Mouse (Mus musculus): ENCODE measurements around the gene Ugt1a5. TPM values are rescaled to one million over a fixed set of nuclear protein-coding genes. Genes with fewer than 3 reads are reported as not detected.
"Not testable (repeated sequence)": the region's sequence is repeated elsewhere in the genome, so short reads cannot be mapped to it uniquely, and the experiment has no call there.

Ugt1a5 gene
- not detected in 2 replicates for polyA plus RNA-seq (2014; fragmentation: Nextera tagmentation; extraction: Ambion mirVana)

DNA sequence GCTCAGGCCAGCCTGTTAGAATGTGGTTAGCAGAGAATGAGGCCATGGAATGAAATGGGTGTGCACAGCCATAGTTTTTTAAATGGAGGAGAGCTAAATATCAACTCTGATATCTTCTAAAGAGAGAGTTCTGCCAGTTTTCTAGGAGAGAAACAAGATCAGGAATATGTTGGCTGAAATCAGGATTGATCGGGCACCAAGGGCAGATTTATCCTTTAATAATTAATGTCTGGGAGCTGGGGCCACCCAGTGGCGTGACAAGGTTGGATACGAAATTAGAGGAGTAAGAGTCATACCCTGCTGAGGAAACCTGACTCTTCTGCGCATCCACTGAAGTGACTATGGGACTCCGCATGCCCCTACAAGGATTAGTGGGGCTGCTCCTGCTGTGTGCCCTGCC is at the start of gene Ugt1a5:
Gene Ugt1a5 (plus strand): TSS at position 302 of the 400 bp plus-strand sequence.
- WGBS: 77% methylated on average over 5 of the region's 5 CpGs
- Histone ChIP-seq H3K4me2 (ENCODE audit: low read depth, severe bottlenecking) (no peak within 1 kb of the TSS), H3K9me3 (ENCODE audit: control insufficient read depth, low read length) (no peaks in the 10 kb centered on the region), H3K4me1 (ENCODE audit: control insufficient read depth, insufficient read depth, low read length) (no peaks in the 10 kb centered on the region), H3K9ac (ENCODE audit: low read length) (no peak within 1 kb of the TSS), H3K4me3 (ENCODE audit: low read depth, low read length) (no peak within 1 kb of the TSS), H3K36me3 (ENCODE audit: control insufficient read depth, insufficient read depth, low read length) (no peaks in the 10 kb centered on the region), H3K27me3 (ENCODE audit: control insufficient read depth, insufficient read depth, low read length) (no peaks in the 10 kb centered on the region), H3K27ac (replicated peaks; ENCODE audit: low read depth, low read length) (no peak within 1 kb of the TSS)
- no peak for ATAC-seq (ENCODE audit: insufficient number of reproducible peaks, low FRiP score, low TSS enrichment, low read depth)
- DNase-seq (ENCODE audit: low spot score): no peak

GRCm38 (mm10) chr1:88120550-88120949 is 45.3 kb upstream of the Ugt1a5 start:
- H3K36me3 ChIP-seq (ENCODE audit: control insufficient read depth, insufficient read depth, low read length); H3K4me3 ChIP-seq (ENCODE audit: low read depth, low read length); H3K4me1 ChIP-seq (ENCODE audit: control insufficient read depth, insufficient read depth, low read length); H3K27ac ChIP-seq (replicated peaks; ENCODE audit: low read depth, low read length); DNase-seq (ENCODE audit: low spot score); H3K27me3 ChIP-seq (ENCODE audit: control insufficient read depth, insufficient read depth, low read length); H3K9ac ChIP-seq (ENCODE audit: low read length); H3K4me2 ChIP-seq (ENCODE audit: low read depth, severe bottlenecking); H3K9me3 ChIP-seq (ENCODE audit: control insufficient read depth, low read length); ATAC-seq (ENCODE audit: insufficient number of reproducible peaks, low FRiP score, low TSS enrichment, low read depth): not testable (repeated sequence)
- 21% methylated on average over 4 of the region's 4 CpGs for WGBS

GRCm38 (mm10) chr1:88121521-88121920 is 44.3 kb upstream of the Ugt1a5 start:
- H3K9me3 ChIP-seq (ENCODE audit: control insufficient read depth, low read length); H3K27ac ChIP-seq (replicated peaks; ENCODE audit: low read depth, low read length); ATAC-seq (ENCODE audit: insufficient number of reproducible peaks, low FRiP score, low TSS enrichment, low read depth); H3K4me3 ChIP-seq (ENCODE audit: low read depth, low read length); H3K36me3 ChIP-seq (ENCODE audit: control insufficient read depth, insufficient read depth, low read length); H3K9ac ChIP-seq (ENCODE audit: low read length); H3K4me1 ChIP-seq (ENCODE audit: control insufficient read depth, insufficient read depth, low read length); H3K27me3 ChIP-seq (ENCODE audit: control insufficient read depth, insufficient read depth, low read length); H3K4me2 ChIP-seq (ENCODE audit: low read depth, severe bottlenecking); DNase-seq (ENCODE audit: low spot score): not testable (repeated sequence)
- WGBS: no CpG with 5 or more reads among the region's 1 CpGs

- not testable (repeated sequence) for DNase-seq (ENCODE audit: low spot score); H3K27me3 ChIP-seq (ENCODE audit: control insufficient read depth, insufficient read depth, low read length); H3K4me1 ChIP-seq (ENCODE audit: control insufficient read depth, insufficient read depth, low read length); H3K27ac ChIP-seq (replicated peaks; ENCODE audit: low read depth, low read length); ATAC-seq (ENCODE audit: insufficient number of reproducible peaks, low FRiP score, low TSS enrichment, low read depth); H3K36me3 ChIP-seq (ENCODE audit: control insufficient read depth, insufficient read depth, low read length); H3K9me3 ChIP-seq (ENCODE audit: control insufficient read depth, low read length); H3K9ac ChIP-seq (ENCODE audit: low read length); H3K4me2 ChIP-seq (ENCODE audit: low read depth, severe bottlenecking); H3K4me3 ChIP-seq (ENCODE audit: low read depth, low read length)
- WGBS: 82% methylated on average over 4 of the region's 4 CpGs
Measured at GRCm38 (mm10) chr1:88125827-88126360, 39.9 kb upstream of the Ugt1a5 start.

GRCm38 (mm10) chr1:88129091-88129490 is 36.7 kb upstream of the Ugt1a5 start:
- DNase-seq (ENCODE audit: low spot score); H3K27ac ChIP-seq (replicated peaks; ENCODE audit: low read depth, low read length); H3K9me3 ChIP-seq (ENCODE audit: control insufficient read depth, low read length); H3K9ac ChIP-seq (ENCODE audit: low read length); ATAC-seq (ENCODE audit: insufficient number of reproducible peaks, low FRiP score, low TSS enrichment, low read depth); H3K36me3 ChIP-seq (ENCODE audit: control insufficient read depth, insufficient read depth, low read length); H3K4me1 ChIP-seq (ENCODE audit: control insufficient read depth, insufficient read depth, low read length); H3K27me3 ChIP-seq (ENCODE audit: control insufficient read depth, insufficient read depth, low read length); H3K4me2 ChIP-seq (ENCODE audit: low read depth, severe bottlenecking); H3K4me3 ChIP-seq (ENCODE audit: low read depth, low read length): not testable (repeated sequence)
- WGBS: 89% methylated on average over 2 of the region's 2 CpGs

- not testable (repeated sequence) for H3K27me3 ChIP-seq (ENCODE audit: control insufficient read depth, insufficient read depth, low read length); ATAC-seq (ENCODE audit: insufficient number of reproducible peaks, low FRiP score, low TSS enrichment, low read depth); H3K36me3 ChIP-seq (ENCODE audit: control insufficient read depth, insufficient read depth, low read length); H3K4me3 ChIP-seq (ENCODE audit: low read depth, low read length); H3K4me2 ChIP-seq (ENCODE audit: low read depth, severe bottlenecking); H3K4me1 ChIP-seq (ENCODE audit: control insufficient read depth, insufficient read depth, low read length); H3K9me3 ChIP-seq (ENCODE audit: control insufficient read depth, low read length); H3K27ac ChIP-seq (replicated peaks; ENCODE audit: low read depth, low read length); H3K9ac ChIP-seq (ENCODE audit: low read length); DNase-seq (ENCODE audit: low spot score)
- WGBS: 80% methylated on average over 1 of the region's 1 CpGs
Measured at GRCm38 (mm10) chr1:88130223-88130622, 35.6 kb upstream of the Ugt1a5 start.

- Histone ChIP-seq H3K4me1 (ENCODE audit: control insufficient read depth, insufficient read depth, low read length) (no peaks in the 10 kb centered on the region), H3K9me3 (ENCODE audit: control insufficient read depth, low read length) (no peaks in the 10 kb centered on the region), H3K9ac (ENCODE audit: low read length) (no peak overlapping the region), H3K4me2 (ENCODE audit: low read depth, severe bottlenecking) (no peak overlapping the region), H3K27ac (replicated peaks; ENCODE audit: low read depth, low read length) (no peak overlapping the region), H3K36me3 (ENCODE audit: control insufficient read depth, insufficient read depth, low read length) (no peaks in the 10 kb centered on the region), H3K4me3 (ENCODE audit: low read depth, low read length) (no peak overlapping the region), H3K27me3 (ENCODE audit: control insufficient read depth, insufficient read depth, low read length) (no peaks in the 10 kb centered on the region)
- DNase-seq (ENCODE audit: low spot score) (no peak), ATAC-seq (ENCODE audit: insufficient number of reproducible peaks, low FRiP score, low TSS enrichment, low read depth) (no peak)
- WGBS: 61% methylated on average over 3 of the region's 3 CpGs
Measured at GRCm38 (mm10) chr1:88133908-88134456, 31.8 kb upstream of the Ugt1a5 start.

DNA sequence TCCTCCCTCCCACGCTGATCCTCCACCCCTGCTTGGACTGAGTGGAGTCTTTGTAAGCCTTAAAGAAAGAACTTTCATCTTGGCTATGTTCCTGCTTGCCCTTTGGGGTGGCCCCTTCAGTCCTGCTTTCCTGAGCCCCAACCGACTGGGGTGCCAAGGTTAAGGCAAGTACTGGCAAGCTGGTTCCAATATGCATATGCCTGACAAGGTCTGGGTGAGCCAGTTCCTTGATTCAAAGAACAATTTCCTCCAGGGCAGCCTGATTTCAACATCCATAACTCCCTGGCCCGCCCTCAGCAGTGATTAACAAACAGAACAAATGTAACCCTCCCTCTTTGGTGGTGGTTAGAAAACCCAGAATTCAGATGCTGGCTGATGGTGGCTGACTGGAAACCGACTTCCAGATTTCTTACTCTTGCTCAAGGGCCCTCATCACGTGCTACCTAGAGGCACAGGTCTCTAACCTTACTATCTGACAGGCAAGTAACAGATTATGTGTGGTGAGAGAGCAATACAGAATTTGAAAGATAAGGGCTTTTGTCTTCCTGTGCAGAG is 31.3 kb upstream of the Ugt1a5 start, which contains the start of gene Ugt1a6a:
Gene Ugt1a6a (plus strand): TSS at position 353 of the 555 bp plus-strand sequence.
- not testable (repeated sequence) for H3K9me3 ChIP-seq (ENCODE audit: control insufficient read depth, low read length); H3K27ac ChIP-seq (replicated peaks; ENCODE audit: low read depth, low read length); H3K27me3 ChIP-seq (ENCODE audit: control insufficient read depth, insufficient read depth, low read length); ATAC-seq (ENCODE audit: insufficient number of reproducible peaks, low FRiP score, low TSS enrichment, low read depth); H3K9ac ChIP-seq (ENCODE audit: low read length); H3K36me3 ChIP-seq (ENCODE audit: control insufficient read depth, insufficient read depth, low read length); DNase-seq (ENCODE audit: low spot score); H3K4me3 ChIP-seq (ENCODE audit: low read depth, low read length); H3K4me1 ChIP-seq (ENCODE audit: control insufficient read depth, insufficient read depth, low read length); H3K4me2 ChIP-seq (ENCODE audit: low read depth, severe bottlenecking)
- 55% methylated on average over 5 of the region's 5 CpGs for WGBS

Data from limb, embryonic 11.5 days (tissue).